Mouse (Mus musculus) monocyte, adult 2 months (primary cell): Measurements from ENCODE around the gene Nmur1.

ENCODE experiments used
- DNase-seq, 2 experiments: peaks; one replicate each; pipeline ENCODE4 v3.0.0; 2022; ENCODE audit warnings: low spot score in 2 of 2, low read depth in 1 of 2

Gene Nmur1

GRCm38 (mm10) chr1:86414715-86415114 is 11.3 kb downstream of the Nmur1 start:
- no peak for DNase-seq

GRCm38 (mm10) chr1:86409476-86409875 is 16.6 kb downstream of the Nmur1 start:
- no peak for DNase-seq

- DNase-seq = no peak
Observed at GRCm38 (mm10) chr1:86408515-86408914, 17.5 kb downstream of the Nmur1 start.

- DNase-seq = peak in 1 of 2 experiments; percentile 54
Observed at GRCm38 (mm10) chr1:86406914-86407313, 19.1 kb downstream of the Nmur1 start.

- DNase-seq = no peak
Observed at GRCm38 (mm10) chr1:86406313-86406712, 19.7 kb downstream of the Nmur1 start.

GRCm38 (mm10) chr1:86404834-86405233 is 21.2 kb downstream of the Nmur1 start:
- DNase-seq = peak in 1 of 2 experiments; percentile 31

- no peak for DNase-seq
Observed at GRCm38 (mm10) chr1:86400096-86400754, 25.8 kb downstream of the Nmur1 start.

- no peak for DNase-seq
Observed at GRCm38 (mm10) chr1:86399322-86399721, 26.7 kb downstream of the Nmur1 start.

- DNase-seq = no peak
Observed at GRCm38 (mm10) chr1:86398222-86398621, 27.8 kb downstream of the Nmur1 start.

GRCm38 (mm10) chr1:86397621-86398020 is 28.4 kb downstream of the Nmur1 start:
- DNase-seq = no peak

GRCm38 (mm10) chr1:86395897-86396296 is 30.1 kb downstream of the Nmur1 start:
- DNase-seq = no peak

GRCm38 (mm10) chr1:86394246-86394645 is 31.8 kb downstream of the Nmur1 start:
- DNase-seq = no peak

- no peak for DNase-seq
Observed at GRCm38 (mm10) chr1:86393219-86393618, 32.8 kb downstream of the Nmur1 start.

GRCm38 (mm10) chr1:86391425-86391824 is 34.6 kb downstream of the Nmur1 start:
- no peak for DNase-seq

GRCm38 (mm10) chr1:86389230-86389629 is 36.8 kb downstream of the Nmur1 start:
- DNase-seq = peak in 1 of 2 experiments; percentile 42

- peak in 1 of 2 experiments; percentile 51 for DNase-seq
Observed at GRCm38 (mm10) chr1:86381027-86381426, 45.0 kb downstream of the Nmur1 start.

GRCm38 (mm10) chr1:86379161-86379569 is 46.9 kb downstream of the Nmur1 start:
- DNase-seq = no peak

- no peak for DNase-seq
Observed at GRCm38 (mm10) chr1:86378662-86379061, 47.4 kb downstream of the Nmur1 start.

- no peak for DNase-seq
Observed at GRCm38 (mm10) chr1:86376354-86376753, 49.7 kb downstream of the Nmur1 start.

GRCm38 (mm10) chr1:86371997-86372396 is 54.0 kb downstream of the Nmur1 start:
- DNase-seq = no peak

- no peak for DNase-seq
Observed at GRCm38 (mm10) chr1:86368086-86368485, 57.9 kb downstream of the Nmur1 start.

- DNase-seq = no peak
Observed at GRCm38 (mm10) chr1:86363671-86364070, 62.4 kb downstream of the Nmur1 start.
